Mouse (Mus musculus): ENCODE data around the gene Rfesd.

Rfesd gene

DNA sequence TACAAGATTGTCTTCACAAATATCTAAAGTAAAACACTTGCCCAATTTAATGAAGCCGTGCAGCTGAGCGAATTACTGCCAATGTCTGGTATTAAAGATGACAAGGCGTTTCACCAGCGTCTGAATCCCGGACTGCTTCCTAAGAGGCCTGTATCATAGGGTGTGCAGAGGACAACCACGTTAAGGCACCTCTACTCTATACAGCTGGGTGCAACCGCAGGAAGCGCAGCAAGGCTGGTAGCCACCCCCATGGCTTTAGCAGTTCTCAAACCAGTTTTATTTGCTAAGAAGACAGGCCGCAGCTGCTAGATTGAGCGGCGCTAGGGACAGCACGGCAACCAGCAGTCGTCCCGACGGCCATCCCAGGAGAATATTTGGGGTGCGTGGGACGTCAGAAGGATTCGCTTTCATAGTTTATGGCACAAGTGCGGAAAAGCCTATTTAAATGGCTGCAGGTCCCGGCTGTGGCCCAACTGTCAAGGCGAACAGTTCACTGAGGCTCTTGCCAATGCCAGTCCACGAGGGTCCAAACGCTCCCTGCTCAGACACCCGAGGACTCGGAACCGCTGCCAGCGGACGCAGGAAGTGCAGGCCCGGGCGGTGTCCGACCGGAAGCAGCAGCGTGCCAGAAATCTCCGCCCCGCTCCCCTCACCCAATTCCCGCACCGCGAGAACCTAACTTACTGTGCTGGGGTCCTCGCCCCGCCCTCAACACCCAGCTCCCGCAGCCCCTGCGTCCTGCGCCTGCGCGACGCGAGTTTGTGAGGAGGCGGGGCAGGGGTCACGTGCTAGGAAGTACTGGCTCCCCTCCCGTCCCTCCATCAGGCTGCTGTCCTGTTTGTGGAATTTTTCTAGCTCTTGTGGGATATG, at the start of gene Rfesd:
TSS of gene Rfesd (minus strand) at position 746 of the 870 bp plus-strand sequence.
- peak; percentile 91 for DNase-seq (ENCODE audit: low read depth, low spot score)

DNA sequence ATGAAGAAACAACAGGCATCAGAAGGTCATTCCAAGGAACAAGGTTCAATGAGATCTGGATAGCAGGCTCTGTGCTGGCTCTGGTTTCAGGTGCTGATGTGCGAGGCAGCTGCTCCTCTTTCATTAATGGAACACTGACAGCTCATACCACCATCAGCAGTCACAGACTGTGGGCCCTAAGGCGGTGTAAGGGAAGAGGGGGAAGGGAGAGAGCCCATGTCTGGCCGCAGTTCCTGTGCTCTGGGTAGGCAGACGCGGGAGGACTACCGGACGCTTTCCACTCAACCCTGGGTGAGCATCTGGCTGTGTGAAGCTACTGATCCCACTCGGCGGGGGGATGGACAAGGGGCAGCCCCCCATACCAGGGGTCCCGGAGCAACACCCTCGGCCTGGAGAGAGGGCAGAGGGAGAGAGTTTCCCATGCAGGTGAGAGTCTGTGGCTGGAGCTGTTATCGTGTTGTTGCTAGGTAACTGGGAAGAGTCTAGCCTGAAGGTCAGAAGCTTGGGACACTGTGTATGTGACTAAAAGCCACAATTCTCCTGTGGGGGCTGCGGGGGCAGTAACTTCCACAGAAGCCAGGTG, 45.9 kb upstream of the Rfesd start:
- no peak for DNase-seq (ENCODE audit: low read depth, low spot score)

DNA sequence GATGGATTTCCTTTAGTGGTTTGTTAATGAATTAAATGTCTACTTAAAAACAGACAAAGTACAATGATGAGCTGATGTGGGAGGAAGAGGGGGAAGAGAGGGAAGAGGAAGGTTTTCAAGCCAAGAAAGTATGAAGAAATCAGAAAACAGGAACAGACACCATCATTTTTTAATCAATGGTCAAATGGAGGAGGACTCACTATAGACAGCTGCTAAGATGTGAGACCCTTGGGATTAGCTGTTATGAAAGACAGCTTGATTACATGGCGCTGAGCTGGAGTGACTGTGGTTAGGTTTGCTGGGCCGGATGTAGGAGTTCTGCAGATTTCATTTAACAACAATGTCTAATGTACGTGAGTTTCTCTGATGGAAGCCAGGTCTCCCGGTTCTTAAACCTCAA, 45.0 kb upstream of the Rfesd start:
- no peak for DNase-seq (ENCODE audit: low read depth, low spot score)

DNA sequence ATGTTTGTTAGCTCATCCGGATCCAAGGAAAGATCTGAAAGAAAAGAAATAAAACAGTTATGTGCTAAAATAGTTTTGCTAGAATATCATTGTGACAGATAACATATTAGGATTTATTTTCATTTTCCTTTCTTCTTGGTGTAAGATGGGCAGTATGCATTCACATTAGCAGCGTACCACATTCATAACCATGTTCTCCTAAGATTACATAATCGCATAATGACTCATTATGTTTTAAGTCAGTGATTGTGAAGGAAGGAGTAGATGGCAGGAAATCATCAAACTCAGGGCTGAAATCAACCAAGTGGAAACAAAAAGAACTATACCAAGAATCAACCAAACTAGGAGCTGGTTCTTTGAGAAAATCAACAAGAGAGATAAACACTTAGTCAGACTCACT, 44.0 kb upstream of the Rfesd start:
- no peak for DNase-seq (ENCODE audit: low read depth, low spot score)

DNA sequence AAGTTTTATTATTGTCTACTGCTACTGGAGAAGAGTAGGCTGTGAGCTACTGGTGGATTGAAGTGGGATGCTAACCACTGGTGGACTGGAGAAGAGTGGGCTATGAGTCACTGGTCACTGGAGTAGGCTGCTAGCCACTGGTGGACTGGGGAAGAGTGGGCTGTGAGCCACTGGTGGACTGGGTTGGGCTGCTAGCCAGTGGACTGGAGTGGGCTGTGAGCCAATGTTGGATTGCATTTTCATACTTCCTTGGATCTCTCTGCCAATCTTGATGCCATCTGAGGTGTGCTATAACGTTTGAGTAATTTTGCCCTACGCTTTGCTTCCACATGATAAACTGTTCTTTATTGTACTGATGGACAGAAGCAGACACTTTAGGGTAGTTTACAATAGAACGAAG, 43.6 kb upstream of the Rfesd start:
- no peak for DNase-seq (ENCODE audit: low read depth, low spot score)

DNA sequence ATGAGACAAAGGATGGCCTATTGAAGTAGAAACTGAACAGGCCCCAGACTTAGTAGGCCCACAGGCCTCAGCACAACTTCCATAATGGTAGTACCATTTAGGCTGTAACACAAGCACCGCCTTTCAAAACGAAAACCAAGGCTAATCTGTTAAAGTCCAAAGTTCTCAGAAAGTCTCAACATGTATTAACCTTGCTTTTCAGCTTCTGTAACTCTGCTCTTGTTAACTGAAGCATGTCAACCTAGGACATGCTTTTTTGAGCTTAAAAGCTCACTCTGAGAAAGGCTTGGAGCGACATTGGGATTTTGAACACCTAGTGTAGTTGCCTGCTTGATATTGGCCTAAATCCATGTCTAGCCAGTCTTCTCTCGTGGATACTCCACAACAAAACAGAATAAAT, 41.1 kb upstream of the Rfesd start:
- no peak for DNase-seq (ENCODE audit: low read depth, low spot score)

DNA sequence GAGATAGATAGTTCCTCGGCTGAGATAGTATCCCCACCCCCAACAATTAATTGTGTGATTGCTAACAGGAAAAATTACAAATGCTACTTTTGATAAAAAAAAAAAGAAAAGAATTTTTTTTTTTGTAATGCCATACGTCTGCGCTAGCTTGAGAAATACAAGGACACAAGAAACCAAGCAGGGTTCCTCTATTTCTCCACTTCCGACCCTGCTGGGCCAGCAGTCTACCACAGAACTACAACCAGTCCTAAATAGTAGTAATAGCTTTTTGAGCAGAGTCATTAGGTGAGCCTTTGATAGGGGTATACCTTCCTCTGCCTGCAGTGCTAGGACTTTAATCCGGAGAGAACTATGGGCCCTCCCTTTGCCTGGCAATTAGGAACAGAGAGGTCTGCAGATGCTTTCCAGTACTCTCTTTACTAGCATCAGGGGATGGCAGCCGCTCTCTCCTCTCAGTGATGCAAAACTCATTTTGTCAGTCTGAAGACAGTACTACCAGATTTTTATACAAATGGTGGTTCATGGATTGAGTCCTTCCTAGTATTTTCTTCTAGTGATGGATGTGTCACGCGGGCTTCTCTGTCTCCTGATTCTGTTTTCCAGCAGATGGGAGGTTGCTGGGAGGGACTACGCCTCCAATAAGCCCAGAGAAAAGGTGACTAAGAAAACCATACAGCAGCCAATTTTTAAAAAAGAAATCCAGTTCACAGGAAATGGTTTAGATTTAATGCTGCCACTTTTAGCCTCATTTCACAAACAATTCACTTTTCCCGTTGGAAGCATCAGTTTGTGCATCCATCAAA, 38.9 kb upstream of the Rfesd start:
- DNase-seq (ENCODE audit: low read depth, low spot score), result no peak

DNA sequence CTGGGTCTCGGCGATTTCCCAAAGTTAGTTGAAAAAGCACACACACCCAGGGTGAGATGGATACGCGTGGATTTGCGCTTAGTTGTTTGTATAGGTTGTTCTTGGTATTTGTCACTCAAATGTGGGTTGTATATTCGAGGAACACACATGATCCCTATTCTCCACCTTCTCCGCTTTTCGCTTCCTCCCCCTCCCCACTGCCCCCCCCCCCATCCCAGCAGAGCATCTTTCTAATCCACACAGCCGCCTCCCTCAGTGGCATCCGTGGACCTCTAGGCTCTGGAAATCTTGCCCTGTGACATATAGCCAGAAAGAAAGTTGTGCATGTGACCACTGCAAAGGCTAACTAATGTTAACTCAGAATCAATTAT, 38.4 kb upstream of the Rfesd start, which contains the start of gene Gpr150:
TSS of gene Gpr150 (minus strand) at position 101 of the 371 bp plus-strand sequence.
- no peak for DNase-seq (ENCODE audit: low read depth, low spot score)

DNA sequence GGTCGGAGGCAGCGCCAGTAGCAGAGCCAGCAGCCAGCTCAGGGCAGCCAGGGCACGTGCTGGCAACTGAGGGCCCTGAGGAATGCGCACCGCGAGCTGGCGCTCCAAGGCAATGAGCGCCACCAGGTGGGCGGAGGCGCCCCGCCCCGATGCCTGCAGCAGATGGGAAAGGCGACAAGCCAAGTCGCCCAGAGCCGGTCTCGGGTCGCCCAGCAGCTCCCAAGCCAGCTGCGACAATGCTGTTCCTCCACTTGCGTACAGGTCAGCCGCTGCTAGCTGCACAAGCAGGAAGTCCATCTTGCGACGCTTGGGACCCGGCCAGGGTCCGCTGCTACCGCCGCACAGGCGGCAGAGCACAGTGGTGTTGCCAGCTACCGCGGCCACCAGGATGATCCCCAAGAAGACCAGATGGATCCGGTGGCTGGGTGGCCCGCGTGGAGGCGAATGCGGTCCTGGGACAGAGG, 37.8 kb upstream of the Rfesd start:
- DNase-seq (ENCODE audit: low read depth, low spot score), result no peak

DNA sequence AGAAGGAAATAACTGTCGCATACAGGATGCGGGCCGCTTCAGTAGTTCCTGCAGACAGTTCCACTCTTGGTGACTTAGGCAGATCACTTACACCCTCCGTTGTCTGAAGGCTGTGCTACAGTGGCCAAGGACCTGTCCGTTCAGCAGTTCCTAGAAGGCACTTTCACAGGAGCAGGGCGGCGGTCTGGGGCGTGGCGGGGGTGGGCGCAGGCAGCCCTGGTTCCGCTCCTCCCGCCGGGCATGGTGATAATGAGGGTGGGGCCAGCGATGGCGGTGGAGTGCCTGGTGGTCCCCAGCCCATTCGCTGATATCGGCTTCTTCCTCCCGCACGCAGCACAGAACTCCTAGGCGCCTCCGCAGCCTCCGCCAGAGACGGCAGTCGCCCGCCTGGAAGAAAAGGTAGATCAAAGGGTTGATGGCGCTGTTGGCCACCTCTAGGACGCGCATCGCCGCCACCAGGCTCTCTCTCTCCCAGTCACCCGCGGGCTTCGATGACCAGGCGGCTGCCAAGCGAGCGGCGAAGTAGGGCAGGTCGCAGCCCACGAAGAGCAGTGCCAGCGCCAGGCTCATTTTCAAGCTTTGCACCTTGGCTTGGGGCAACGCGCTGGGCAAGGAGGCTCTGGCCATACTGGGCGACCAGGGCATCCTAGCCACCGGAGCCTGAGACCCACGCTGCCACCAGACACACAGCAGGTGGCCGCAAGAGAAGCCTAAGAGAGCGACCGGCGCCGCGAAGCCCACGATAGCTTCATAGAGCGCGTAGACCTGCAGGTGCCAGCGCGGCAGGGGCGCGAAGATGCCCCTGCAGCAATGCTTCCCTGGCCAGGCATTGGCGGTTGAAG, 37.1 kb upstream of the Rfesd start:
- DNase-seq (ENCODE audit: low read depth, low spot score), result no peak

DNA sequence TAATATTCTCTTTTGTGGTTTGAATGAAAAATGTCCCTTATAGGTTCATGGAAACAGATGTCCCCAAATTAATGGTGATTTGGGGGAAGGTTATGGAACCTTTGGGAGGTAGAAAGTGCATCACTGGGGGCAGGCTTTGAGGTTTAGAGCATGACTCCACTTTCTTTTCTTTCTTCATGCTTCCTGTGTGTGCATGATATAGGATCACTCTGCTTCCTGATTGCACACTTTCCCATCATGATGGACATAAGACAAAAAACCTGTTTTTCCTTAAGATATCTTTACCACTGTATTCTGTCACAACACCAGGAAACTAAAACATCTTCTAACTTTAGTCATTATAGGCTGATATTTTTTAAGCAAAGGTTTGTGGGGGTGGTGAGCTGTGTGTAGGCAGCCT, 26.5 kb upstream of the Rfesd start:
- DNase-seq (ENCODE audit: low read depth, low spot score), result no peak

DNA sequence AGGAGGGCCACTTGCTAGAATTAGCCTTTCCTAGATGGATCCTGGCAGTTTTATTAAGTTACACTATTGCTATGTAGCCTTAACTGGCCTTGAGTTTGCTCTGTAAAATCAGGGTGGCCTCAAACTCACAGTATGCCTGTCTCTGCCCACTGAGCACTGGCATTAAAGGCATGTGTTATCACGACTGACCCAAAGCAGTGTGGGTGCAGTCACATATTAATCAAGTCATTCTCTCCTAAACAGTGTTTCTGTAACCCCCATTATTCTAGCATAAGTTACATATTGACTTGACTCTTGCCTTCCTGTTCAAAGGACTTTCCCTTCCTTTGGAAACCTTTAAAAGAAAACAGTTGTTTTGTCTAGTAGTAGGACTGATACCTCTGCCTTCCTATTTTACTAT, 23.9 kb upstream of the Rfesd start:
- DNase-seq (ENCODE audit: low read depth, low spot score), result no peak

DNA sequence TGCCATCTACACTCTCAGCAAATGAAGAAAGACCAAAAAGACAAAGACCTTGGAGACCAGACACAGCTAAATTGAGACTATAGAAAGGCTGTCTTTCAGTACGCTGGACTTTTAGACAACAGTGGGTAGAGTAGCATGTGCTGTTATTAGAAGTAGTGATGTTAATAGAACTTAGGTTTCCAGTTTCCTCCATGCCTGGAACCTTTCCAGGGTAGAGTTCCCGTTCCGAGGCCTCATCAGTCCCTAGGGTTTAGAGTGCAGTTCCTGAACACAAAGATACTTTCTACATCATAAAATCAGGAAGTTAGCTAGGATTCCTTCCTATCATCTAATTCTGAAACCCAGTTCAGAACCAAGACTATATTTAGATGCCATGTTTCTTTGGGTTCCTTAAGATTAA, 6.1 kb upstream of the Rfesd start:
- DNase-seq (ENCODE audit: low read depth, low spot score), result no peak

DNA sequence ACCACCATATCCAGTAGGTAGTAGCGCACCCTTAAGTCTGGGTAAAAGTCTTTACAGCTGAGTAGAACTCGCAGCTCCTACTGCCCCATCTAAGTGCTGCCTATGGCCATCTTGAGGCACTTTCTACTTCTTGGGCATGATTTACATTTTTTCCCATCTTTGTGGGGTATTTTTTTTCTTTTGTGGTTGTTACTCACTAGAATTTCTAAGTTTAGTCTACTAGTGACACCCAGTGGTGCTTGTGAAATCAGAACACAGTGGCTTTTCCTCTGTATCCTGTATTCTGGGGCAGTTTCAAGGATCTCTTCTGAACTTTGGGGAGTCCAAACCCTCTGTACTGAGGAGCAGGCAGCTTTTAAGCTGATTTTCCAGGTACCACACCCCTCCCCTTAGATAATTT, 3.3 kb upstream of the Rfesd start:
- no peak for DNase-seq (ENCODE audit: low read depth, low spot score)

DNA sequence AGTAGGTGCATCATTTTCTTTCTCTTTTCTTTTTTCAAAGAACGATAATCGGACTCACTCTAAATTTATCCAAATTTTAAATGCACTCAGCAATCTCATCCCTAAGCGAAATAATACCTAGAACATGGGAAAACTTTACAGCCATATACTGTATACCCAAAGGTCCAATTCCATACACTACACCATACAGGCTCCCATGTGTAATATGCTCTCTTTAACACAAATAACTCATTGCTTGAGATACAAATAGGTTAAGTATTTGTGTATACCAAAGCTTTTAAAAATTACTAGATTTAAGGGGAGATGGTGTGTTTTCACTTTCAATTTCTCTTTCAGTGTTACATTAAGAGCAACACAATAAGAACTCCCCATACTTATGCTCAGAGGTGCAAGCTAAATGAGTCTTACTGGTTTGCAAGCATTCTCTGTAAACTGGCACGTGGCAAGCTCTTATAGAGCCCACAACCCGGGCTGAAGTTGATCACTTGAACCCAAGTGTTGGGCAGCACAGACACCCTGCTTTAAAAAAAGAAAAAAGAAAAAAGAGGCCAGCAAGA, 403 bp upstream of the Rfesd start:
- no peak for DNase-seq (ENCODE audit: low read depth, low spot score)

DNA sequence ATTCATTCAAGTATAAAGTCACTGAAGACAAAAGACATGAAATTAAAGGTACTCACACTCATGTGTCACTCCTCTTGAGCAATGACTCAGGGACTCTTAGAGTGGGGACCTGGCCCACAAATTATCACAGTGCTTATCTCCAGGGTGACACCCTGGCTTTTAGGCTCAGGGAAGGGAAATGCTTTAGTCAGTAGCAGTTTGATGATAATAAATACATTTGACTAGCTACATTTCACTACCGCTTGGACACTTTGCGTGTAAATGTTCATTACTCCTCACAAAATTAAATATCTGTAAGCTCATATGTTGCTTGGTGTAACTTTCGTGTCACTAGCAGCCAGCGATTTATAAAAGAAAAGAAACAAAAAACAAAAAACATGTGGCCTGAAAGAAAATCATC, 1.1 kb downstream of the Rfesd start:
- no peak for DNase-seq (ENCODE audit: low read depth, low spot score)

DNA sequence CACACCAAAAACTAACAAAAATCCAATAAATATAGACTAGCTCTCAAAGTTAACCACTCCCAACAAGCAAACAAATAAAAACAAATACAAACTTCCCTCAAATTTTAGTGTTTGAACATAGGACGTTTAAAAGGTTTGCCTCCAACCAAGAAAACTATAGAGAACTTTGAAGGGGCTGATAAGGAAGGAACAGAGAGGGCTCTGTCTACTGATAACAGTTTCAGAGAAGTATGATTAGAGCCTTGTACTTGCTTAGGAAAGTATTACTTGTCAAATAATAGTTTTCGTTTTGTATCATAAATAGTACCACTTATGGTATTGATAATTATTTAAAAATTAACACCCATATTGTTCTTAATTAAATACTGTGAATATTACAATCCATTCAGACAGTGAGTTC, 4.0 kb downstream of the Rfesd start:
- DNase-seq (ENCODE audit: low read depth, low spot score), result no peak

DNA sequence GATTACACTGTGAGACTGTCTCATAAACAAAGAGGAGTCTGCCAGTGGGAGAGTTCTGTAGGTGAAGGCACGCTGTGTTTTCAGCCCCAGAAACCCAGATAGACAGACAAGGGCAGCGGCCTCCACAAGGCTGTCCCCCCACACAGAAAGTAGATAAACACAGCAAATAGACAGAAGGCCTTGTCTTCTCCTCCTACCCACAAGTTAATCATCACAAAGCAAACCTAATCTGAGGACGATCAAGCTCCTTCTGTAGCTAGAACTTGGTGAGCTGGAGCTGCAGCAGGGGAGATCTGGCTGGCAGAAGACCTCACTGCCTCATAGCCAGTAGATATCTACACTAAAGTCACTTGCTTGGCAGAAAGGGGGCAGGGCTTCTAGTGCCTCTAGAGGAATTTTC, 15.2 kb downstream of the Rfesd start:
- no peak for DNase-seq (ENCODE audit: low read depth, low spot score)

DNA sequence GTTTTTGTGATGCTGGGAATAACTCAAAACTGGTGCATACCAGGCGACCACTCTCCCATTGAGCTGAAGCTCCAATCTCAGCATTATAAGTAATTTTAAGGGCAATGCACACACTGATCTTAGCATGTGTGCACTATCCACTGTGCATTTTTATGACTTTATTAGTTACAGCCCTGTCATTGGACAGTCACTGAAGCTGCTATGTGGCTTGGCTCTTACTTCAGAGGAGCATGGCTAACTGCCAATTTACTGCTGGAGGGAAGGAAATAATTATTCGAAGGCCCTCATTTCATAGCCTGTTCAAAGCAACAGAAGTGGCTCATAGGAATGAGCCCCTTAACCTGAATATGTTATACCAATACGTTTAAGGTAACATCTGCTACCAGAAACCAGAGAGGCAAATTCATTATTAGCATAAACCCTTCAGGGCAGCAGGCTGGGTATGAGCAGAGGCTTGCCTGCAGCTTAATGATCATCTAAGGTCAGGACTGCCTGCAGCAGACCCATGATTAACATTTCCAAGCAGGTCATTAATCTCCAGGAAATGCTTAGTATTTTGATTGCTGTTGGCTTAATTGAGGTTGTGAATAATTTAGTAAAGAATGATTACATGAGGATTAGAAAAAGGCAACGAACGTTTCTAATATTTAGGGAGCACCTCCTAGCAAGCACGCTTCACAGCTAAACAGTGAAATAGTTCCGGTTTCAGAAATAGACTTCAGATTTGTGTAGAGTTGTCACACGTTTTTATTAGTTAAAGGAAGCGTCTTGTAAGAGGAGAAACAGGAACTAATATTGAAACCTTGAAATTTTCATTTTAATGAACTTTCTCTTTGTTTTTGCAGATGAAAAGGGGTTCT, 26.1 kb downstream of the Rfesd start:
- DNase-seq (ENCODE audit: low read depth, low spot score), result no peak

DNA sequence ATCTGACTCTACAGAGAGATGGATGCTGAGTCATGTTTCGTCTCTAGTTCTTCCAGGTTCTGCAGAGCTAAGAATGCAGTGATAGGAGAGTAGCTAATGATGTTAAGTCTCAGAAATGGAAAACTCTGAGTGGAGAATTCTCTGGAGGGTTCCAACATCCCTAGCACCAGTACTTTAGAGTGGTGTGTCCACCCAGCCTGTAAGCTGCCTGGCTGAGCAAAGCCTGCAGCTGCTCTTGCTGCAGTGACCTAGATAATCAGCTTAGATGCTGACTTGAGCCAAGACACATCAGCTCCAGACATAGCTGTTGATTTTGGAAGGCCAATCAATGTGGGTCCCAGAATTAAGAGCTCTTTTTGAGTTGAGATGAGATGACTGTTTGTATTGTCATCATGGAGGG, 30.4 kb downstream of the Rfesd start:
- DNase-seq (ENCODE audit: low read depth, low spot score), result no peak

Data from WW6 (cell line).